Mouse (Mus musculus) hindbrain, embryonic 12.5 days (tissue): ENCODE data around the gene Pglyrp4. TPM values are rescaled to one million over a fixed set of nuclear protein-coding genes. Genes with fewer than 3 reads are reported as not detected.

Experiments used
- polyA plus RNA-seq: library from polyadenylated mRNA; unstranded; fragments of >200 nt; fragmentation: Nextera tagmentation; extraction: Ambion mirVana; gene quantifications from 2 replicates; pipeline ENCODE4 v1.2.1, GENCODE M21; 2016

Gene Pglyrp4
- polyA plus RNA-seq, 1 experiment from 2014 or later, result not detected

Other genes starting within 250 kb of the Pglyrp4 start
- gene Snapin, start 235.9 kb upstream of the Pglyrp4 start, polyA plus RNA-seq, result 80.6 and 89.5 TPM in 2 replicates
- gene Chtop, start 217.4 kb upstream of the Pglyrp4 start, polyA plus RNA-seq, result 203 and 218 TPM in 2 replicates
- 5.8 and 13.4 TPM in 2 replicates for gene S100a1, start 212.5 kb upstream of the Pglyrp4 start, polyA plus RNA-seq
- 15.3 and 16.4 TPM in 2 replicates for gene S100a13, start 212.5 kb upstream of the Pglyrp4 start, polyA plus RNA-seq
- gene S100a14, start 200.1 kb upstream of the Pglyrp4 start, polyA plus RNA-seq, result 0.66 TPM in 1 of 2 replicates, not detected in the other
- gene S100a16, start 189.7 kb upstream of the Pglyrp4 start, polyA plus RNA-seq, result 40.0 and 45.8 TPM in 2 replicates
- gene S100a3, start 166.3 kb upstream of the Pglyrp4 start, polyA plus RNA-seq, result 0.59 and 0.63 TPM in 2 replicates
- not detected in 2 replicates for gene S100a2, start 136.7 kb upstream of the Pglyrp4 start, polyA plus RNA-seq
- gene Gm42674, start 125.0 kb upstream of the Pglyrp4 start, polyA plus RNA-seq, result not detected in 2 replicates
- gene S100a4, start 123.1 kb upstream of the Pglyrp4 start, polyA plus RNA-seq, result 1.2 and 1.3 TPM in 2 replicates
- gene S100a5, start 118.4 kb upstream of the Pglyrp4 start, polyA plus RNA-seq, result not detected in 2 replicates
- gene S100a6, start 114.0 kb upstream of the Pglyrp4 start, polyA plus RNA-seq, result 28.5 and 30.3 TPM in 2 replicates
- not detected in 2 replicates for gene S100a7a, start 72.9 kb upstream of the Pglyrp4 start, polyA plus RNA-seq
- gene S100a8, start 57.9 kb upstream of the Pglyrp4 start, polyA plus RNA-seq, result 8.2 and 19.4 TPM in 2 replicates
- gene S100a9, start 31.2 kb upstream of the Pglyrp4 start, polyA plus RNA-seq, result 7.9 and 10.2 TPM in 2 replicates
- not detected in 2 replicates for gene Gm5849, start 51.0 kb downstream of the Pglyrp4 start, polyA plus RNA-seq